Mouse (Mus musculus): ENCODE data around the gene Golt1b. TPM values are rescaled to one million over a fixed set of nuclear protein-coding genes. Genes with fewer than 3 reads are reported as not detected.
A peak's percentile ranks its signal among the peaks of the same experiment; 100 is the strongest.

Gene Golt1b
- polyA plus RNA-seq (2015; fragmentation: Nextera tagmentation; extraction: Ambion mirVana): 29.3 and 30.8 TPM in 2 replicates

DNA sequence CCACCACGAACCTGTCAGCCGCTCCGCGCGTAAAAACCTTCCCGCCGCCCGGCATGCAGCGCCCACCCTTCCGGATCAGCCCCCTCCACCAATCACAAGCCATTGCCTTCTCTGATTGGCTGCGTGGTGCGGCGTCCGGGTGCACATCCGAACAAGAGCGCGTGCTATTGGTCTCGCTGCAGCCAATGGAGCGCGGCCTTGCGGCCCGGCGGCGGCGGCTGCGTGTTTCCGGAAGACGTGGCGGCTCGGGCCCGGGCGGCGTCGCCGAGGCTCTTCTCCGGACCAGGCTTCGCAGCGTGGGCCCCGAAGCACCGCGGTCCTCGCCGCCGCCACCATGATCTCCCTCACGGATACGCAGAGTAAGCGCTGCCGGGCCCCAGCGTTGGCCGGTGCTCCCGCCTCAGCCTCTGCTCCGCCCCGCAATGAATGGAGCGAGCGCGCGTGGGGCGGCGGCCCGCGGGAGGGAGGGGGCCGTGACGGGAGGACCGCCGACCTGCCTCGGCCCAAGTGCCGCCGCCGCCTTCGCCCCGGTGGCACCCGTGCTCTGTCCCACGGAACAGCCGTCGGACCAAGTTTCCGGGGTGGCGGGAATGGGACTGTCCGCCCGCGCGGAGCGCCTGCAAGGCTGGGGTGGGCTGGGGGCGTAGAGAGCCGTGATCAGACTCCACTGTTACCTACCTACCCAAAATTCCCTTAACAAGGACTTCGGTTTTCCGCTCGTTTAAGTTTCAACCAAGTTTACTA, at the start of gene Golt1b, which contains the start of gene Recql:
Gene Golt1b (plus strand): TSS at position 211 of the 744 bp plus-strand sequence.
Gene Recql (minus strand): TSS at position 77 of the 744 bp plus-strand sequence.
- Histone ChIP-seq H3K27me3 (replicated peaks; ENCODE audit: control insufficient read depth, insufficient read depth, low read length) (no peaks in the 10 kb centered on the region), H3K9me3 (ENCODE audit: control insufficient read depth) (no peaks in the 10 kb centered on the region), H3K4me2 (replicated peaks; ENCODE audit: low read depth) (peak within 1 kb of the TSS; percentile 89), H3K4me3 (ENCODE audit: low read depth, low read length) (peak within 1 kb of the TSS; percentile 81), H3K9ac (ENCODE audit: low read depth, low read length) (peak within 1 kb of the TSS; percentile 78), H3K36me3 (ENCODE audit: control insufficient read depth, insufficient read depth) (no peaks in the 10 kb centered on the region), H3K27ac (ENCODE audit: low read depth, low read length) (peak within 1 kb of the TSS; percentile 11; the same call in 1 of the 2 replicates), H3K4me1 (replicated peaks; ENCODE audit: control insufficient read depth, insufficient read depth, low read length) (0 out of 2 replicates have a peak, but pooled peaks cover 4% of the 10 kb centered on the region)
- WGBS: under 1% methylated on average over 84 of the region's 87 CpGs
- peak; percentile 100 for ATAC-seq
- TF ChIP-seq CTCF (IDR thresholded peaks at IDR 0.05; ENCODE audit: low read depth): no peak

DNA sequence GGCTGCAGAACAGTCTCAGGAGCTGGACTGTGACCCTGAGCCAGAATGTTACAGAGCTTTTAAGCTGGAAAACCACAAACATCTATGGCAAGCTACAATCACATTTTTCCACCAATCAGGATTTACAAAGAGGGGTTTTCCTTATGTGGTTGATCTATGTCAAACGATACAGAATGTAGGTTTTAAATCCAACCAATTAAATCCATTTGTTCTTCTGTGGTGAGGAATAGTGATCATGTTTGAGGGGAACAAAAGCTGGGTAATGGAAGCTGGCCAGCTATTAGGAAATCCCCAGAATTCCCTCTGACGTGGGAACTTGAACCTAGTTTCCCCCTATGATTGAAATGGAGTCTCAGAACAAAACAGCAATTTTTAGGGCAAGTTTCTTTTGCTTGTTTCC, 48.1 kb upstream of the Golt1b start:
- Histone ChIP-seq H3K27ac (ENCODE audit: low read depth, low read length) (no peak overlapping the region), H3K4me2 (replicated peaks; ENCODE audit: low read depth) (no peak overlapping the region)
- WGBS: 67% methylated on average over 2 of the region's 2 CpGs

DNA sequence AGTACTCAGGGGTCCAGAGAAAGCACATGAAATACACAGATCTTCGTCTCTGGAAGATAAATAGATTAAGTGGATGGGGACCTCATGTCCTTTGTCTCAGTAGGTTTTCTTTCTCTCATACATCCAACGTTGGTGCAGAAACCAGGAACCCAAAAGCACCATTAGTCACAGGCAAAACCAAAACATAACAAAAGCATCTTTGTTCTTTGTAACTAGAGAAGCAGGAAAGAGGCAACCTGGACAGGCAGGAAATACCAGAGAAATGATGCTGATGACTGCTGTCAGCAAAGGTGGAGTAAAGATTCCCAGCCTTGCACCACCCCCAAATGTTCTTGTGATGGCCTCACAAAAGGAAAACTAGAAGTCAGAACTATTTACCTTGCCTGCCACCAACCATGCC, 47.4 kb upstream of the Golt1b start:
- ATAC-seq: no peak

More for the DNA sequence above, 48.1 kb upstream of the Golt1b start:
- TF ChIP-seq CTCF (IDR thresholded peaks at IDR 0.05; ENCODE audit: low read depth): no peak
- Histone ChIP-seq H3K9me3 (ENCODE audit: control insufficient read depth) (no peaks in the 10 kb centered on the region), H3K4me3 (ENCODE audit: low read depth, low read length) (no peak overlapping the region), H3K36me3 (ENCODE audit: control insufficient read depth, insufficient read depth) (no peaks in the 10 kb centered on the region), H3K9ac (ENCODE audit: low read depth, low read length) (no peak overlapping the region), H3K27me3 (replicated peaks; ENCODE audit: control insufficient read depth, insufficient read depth, low read length) (no peaks in the 10 kb centered on the region), H3K4me1 (replicated peaks; ENCODE audit: control insufficient read depth, insufficient read depth, low read length) (no peaks in the 10 kb centered on the region)
- no peak for ATAC-seq

DNA sequence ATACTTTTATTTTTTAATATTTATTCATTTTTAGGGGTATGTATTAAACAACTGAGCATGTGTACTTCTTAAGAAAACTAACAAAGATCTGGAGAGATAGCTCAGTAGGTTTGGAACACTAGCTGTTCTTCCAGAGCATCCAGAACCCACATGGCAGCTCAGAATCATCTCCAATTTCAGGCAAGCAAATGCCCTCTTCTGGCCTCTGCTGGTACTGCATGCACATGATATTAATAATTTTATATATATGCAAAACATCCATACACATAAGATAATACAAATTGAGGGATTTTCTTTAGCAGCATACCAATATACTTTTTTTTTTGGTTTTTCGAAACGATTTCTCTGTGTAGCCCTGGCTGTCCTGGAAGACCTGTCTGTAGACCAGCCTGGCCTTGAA, 43.5 kb upstream of the Golt1b start:
- 59% methylated on average over 2 of the region's 2 CpGs for WGBS

More for the DNA sequence above, 47.4 kb upstream of the Golt1b start:
- no peaks in the 10 kb centered on the region for H3K36me3 ChIP-seq (ENCODE audit: control insufficient read depth, insufficient read depth)
- no peak overlapping the region for H3K4me2 ChIP-seq (replicated peaks; ENCODE audit: low read depth)
- no peak for TF ChIP-seq CTCF (IDR thresholded peaks at IDR 0.05; ENCODE audit: low read depth)
- no peak overlapping the region for H3K4me3 ChIP-seq (ENCODE audit: low read depth, low read length)
- no peak overlapping the region for H3K27ac ChIP-seq (ENCODE audit: low read depth, low read length)
- H3K9me3 ChIP-seq (ENCODE audit: control insufficient read depth): no peaks in the 10 kb centered on the region
- no peaks in the 10 kb centered on the region for H3K4me1 ChIP-seq (replicated peaks; ENCODE audit: control insufficient read depth, insufficient read depth, low read length)
- no peak overlapping the region for H3K9ac ChIP-seq (ENCODE audit: low read depth, low read length)
- 38% methylated on average over 2 of the region's 2 CpGs for WGBS
- H3K27me3 ChIP-seq (replicated peaks; ENCODE audit: control insufficient read depth, insufficient read depth, low read length): no peaks in the 10 kb centered on the region

DNA sequence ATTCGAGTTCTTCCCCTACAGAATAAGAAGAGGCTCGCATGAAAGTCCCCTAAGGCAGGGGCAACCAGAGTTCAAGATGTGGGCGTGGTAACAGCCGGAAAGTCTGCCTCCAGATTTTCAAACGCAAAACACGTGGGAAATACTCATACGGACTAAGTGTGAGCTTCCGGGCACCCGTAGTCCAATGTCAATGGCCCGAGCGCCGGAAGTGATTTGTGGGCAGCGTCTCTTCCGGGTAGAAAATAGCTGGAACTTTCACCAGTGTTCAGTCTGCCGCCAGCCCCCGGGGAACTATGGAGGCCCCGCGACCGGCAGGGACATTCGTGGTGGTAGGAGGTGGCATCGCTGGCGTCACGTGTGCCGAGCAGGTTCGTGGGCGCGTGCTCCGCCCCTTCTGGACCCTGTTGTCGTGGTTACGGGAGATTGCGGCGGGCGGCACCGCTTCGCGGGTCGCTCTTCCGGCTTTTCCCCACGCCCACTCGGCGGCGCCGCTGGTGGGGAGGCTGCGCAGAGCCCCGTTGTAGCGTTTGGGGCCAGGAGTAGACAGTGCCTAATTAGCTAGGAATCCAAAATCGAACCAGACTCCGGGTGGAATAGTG, 41.5 kb upstream of the Golt1b start, which contains the start of gene Pyroxd1:
Gene Pyroxd1 (plus strand): TSS at position 215 of the 599 bp plus-strand sequence.
- H3K9me3 ChIP-seq (ENCODE audit: control insufficient read depth): no peaks in the 10 kb centered on the region
- H3K4me3 ChIP-seq (ENCODE audit: low read depth, low read length): peak within 1 kb of the TSS; percentile 91
- peak within 1 kb of the TSS; percentile 66 for H3K4me2 ChIP-seq (replicated peaks; ENCODE audit: low read depth)
- H3K27ac ChIP-seq (ENCODE audit: low read depth, low read length): peak within 1 kb of the TSS; percentile 83
- H3K27me3 ChIP-seq (replicated peaks; ENCODE audit: control insufficient read depth, insufficient read depth, low read length): no peaks in the 10 kb centered on the region
- WGBS: under 1% methylated on average over 48 of the region's 48 CpGs
- peak; percentile 93 for ATAC-seq
- TF ChIP-seq CTCF (IDR thresholded peaks at IDR 0.05; ENCODE audit: low read depth): peak; percentile 5; the same call in 1 of the 2 replicates
- H3K9ac ChIP-seq (ENCODE audit: low read depth, low read length): peak within 1 kb of the TSS; percentile 72
- peaks cover 19% of the 10 kb centered on the region; the same call in 1 of the 2 replicates for H3K36me3 ChIP-seq (ENCODE audit: control insufficient read depth, insufficient read depth)
- no peaks in the 10 kb centered on the region for H3K4me1 ChIP-seq (replicated peaks; ENCODE audit: control insufficient read depth, insufficient read depth, low read length)

More for the DNA sequence above, 43.5 kb upstream of the Golt1b start:
- Histone ChIP-seq H3K4me1 (replicated peaks; ENCODE audit: control insufficient read depth, insufficient read depth, low read length) (no peaks in the 10 kb centered on the region), H3K4me3 (ENCODE audit: low read depth, low read length) (no peak overlapping the region), H3K9me3 (ENCODE audit: control insufficient read depth) (no peaks in the 10 kb centered on the region), H3K27ac (ENCODE audit: low read depth, low read length) (no peak overlapping the region), H3K27me3 (replicated peaks; ENCODE audit: control insufficient read depth, insufficient read depth, low read length) (no peaks in the 10 kb centered on the region), H3K36me3 (ENCODE audit: control insufficient read depth, insufficient read depth) (peaks cover 2% of the 10 kb centered on the region; the same call in 1 of the 2 replicates), H3K4me2 (replicated peaks; ENCODE audit: low read depth) (no peak overlapping the region), H3K9ac (ENCODE audit: low read depth, low read length) (no peak overlapping the region)
- TF ChIP-seq CTCF (IDR thresholded peaks at IDR 0.05; ENCODE audit: low read depth): peak; percentile 75
- ATAC-seq: no peak
